Mouse (Mus musculus): ENCODE results near the gene Antxr2. TPM values are rescaled to one million over a fixed set of nuclear protein-coding genes. Genes with fewer than 3 reads are reported as not detected.

Gene Antxr2
- polyA plus RNA-seq, 1 experiment: 0.60 TPM

GRCm38 (mm10) chr5:97935140-97936129, 95.4 kb downstream of the Antxr2 start:
- peak in 1 of 2 experiments; percentile 32 for DNase-seq (ENCODE audit: extremely low spot score in 1 of 2, low spot score in 1 of 2)

DNA sequence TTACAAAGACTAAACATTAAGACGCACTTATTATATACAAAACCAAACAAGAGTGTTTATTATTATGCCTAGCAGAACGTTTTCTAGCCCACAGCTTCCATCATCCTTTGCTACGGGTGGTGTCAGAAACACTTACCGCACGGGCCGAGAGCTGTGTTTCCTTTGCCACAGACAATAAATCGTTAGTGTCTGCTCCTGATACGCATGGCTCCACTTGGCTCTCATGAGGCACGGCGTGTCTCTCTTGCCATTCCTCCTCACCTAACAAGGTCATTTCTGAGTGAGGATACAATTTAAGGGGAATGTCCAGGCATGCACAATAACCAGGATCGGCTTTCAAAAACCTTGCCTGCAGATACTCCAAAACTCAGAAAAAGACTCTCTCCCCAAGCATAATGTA, 113.2 kb downstream of the Antxr2 start:
- DNase-seq (ENCODE audit: extremely low spot score in 1 of 2, low spot score in 1 of 2): no peak

GRCm38 (mm10) chr5:97914890-97915289, 116.0 kb downstream of the Antxr2 start:
- DNase-seq (ENCODE audit: extremely low spot score in 1 of 2, low spot score in 1 of 2): no peak

- no peak for DNase-seq (ENCODE audit: extremely low spot score in 1 of 2, low spot score in 1 of 2)
These were observed 116.9 kb downstream of the Antxr2 start for GRCm38 (mm10) chr5:97913901-97914300.

GRCm38 (mm10) chr5:97907482-97907881, 123.4 kb downstream of the Antxr2 start:
- peak in 1 of 2 experiments; percentile 51 for DNase-seq (ENCODE audit: extremely low spot score in 1 of 2, low spot score in 1 of 2)

DNA sequence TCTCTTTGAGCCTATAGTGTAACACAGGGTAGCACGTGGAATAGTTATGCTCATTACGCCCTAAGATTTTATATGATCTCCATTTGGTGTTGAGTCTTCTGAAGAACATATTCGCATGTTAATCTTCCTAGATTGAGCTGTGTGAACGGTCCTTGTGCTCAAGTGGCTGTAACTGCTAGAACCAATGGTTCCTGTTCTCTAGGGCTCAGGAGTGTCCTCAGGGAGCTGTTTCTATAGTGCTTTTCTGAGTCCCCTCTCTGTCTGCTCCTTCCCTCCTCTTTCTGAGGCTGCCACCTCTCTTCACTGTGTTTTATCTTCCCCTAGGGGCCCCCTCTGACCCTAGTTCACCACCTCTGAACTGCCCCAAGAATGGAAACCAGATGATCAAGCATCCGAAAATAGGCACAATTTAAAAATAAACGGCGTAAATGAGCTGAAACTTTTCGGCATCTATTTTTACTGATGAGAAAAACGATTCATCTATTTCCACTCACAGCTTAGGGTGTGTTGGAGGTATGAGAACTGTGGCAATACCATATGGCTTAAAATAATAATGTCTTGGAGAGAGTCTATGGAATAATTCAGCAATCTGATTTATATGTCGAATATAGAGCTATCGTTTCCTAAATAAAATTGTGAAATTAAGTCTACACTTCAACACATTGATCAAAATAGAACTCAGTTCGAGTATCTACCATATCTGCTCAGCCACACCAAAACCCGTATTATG, 124.1 kb downstream of the Antxr2 start:
- peak in 1 of 2 experiments; percentile 35 for DNase-seq (ENCODE audit: extremely low spot score in 1 of 2, low spot score in 1 of 2)

DNA sequence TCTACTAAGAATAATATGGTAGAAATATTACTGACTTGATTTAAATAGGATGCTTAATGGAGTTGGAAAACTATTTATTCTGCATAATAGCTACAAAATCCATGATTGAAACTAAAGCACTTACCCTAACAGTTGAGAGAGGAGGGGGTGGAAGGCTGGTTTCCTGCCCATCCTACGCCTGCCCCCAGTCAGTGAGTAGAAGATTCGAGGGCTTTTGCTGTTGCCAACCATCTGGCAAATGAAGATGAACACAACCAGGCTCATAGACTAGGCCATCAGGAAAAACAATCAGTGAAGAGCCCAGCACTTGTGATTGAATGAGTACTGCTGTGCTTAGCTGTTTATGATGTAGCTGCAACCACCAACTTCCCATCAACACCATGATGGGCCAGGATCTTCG, 125.0 kb downstream of the Antxr2 start:
- no peak for DNase-seq (ENCODE audit: extremely low spot score in 1 of 2, low spot score in 1 of 2)

DNA sequence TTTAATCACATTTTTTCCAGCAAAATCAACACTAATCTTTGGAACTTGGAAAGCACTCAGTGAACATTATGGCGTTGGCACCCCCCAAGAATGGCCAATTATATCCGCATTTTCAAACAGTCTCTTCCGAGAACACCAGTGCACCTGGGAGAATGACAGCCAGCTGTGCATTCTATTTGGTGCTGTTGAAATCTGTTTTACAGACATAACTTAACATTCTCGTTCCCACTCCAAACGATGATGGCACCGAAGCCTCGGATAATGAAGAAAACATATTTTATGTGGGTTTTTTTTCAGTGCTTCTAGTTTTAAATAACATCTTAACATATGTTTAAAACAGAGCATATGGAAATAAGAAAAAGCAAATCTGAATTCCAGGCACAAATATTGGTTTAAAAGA, 129.7 kb downstream of the Antxr2 start:
- peak; percentile 42 to 60 for DNase-seq (ENCODE audit: extremely low spot score in 1 of 2, low spot score in 1 of 2)

DNA sequence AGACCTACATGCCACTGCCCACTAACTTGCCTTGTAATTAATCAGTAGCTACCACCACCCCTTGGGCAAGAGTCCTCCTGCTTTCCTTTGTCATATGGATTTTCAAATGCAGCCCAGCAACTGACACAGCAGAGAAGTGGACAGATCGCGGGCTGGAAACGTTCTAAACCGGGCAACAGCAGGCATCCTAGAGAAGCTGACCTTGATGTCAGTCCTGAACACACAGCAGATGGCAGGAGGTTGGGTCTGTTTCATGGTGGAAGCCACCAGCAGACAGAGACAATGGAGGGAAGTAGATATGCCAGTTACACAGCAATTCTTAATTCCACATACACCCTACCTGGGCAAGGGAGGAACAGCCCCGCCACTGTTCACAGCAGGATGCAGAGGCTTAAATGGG, 131.5 kb downstream of the Antxr2 start:
- no peak for DNase-seq (ENCODE audit: extremely low spot score in 1 of 2, low spot score in 1 of 2)

GRCm38 (mm10) chr5:97885427-97885826, 145.4 kb downstream of the Antxr2 start:
- DNase-seq (ENCODE audit: extremely low spot score in 1 of 2, low spot score in 1 of 2): no peak

- DNase-seq (ENCODE audit: extremely low spot score in 1 of 2, low spot score in 1 of 2): no peak
These were observed 146.7 kb downstream of the Antxr2 start for GRCm38 (mm10) chr5:97884110-97884509.

GRCm38 (mm10) chr5:97881421-97881820, 149.4 kb downstream of the Antxr2 start:
- no peak for DNase-seq (ENCODE audit: extremely low spot score in 1 of 2, low spot score in 1 of 2)

GRCm38 (mm10) chr5:97880115-97880514, 150.7 kb downstream of the Antxr2 start:
- no peak for DNase-seq (ENCODE audit: extremely low spot score in 1 of 2, low spot score in 1 of 2)

- no peak for DNase-seq (ENCODE audit: extremely low spot score in 1 of 2, low spot score in 1 of 2)
These were observed 152.0 kb downstream of the Antxr2 start for GRCm38 (mm10) chr5:97878871-97879270.

DNA sequence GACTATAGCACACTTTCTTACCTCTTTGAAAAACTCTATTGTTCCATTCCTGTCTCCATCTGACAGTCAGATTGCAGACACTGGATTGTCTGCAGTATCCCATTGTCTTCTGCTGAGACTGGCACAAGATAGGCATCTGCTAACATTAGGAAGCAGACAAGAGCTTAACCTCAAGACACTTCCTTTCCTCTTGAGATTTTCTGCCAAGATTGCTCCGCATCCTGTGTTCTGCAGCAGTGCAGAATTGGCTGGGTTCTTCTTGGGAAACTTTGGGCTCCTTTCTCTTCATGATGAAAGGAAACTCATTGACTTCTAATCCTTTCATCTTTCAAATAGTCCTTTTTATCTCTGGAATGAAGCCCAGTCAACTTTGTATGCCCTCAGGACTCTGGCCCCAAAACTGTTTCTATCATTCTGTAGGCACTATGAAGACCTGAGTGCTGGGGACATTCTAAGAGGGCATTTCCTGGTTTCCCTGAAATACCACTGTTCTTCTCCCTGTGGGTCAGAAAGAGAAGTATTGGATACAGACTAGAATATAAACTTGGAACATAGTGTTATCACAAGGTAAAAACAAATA, 152.5 kb downstream of the Antxr2 start:
- no peak for DNase-seq (ENCODE audit: extremely low spot score in 1 of 2, low spot score in 1 of 2)

- DNase-seq (ENCODE audit: extremely low spot score in 1 of 2, low spot score in 1 of 2): no peak
These were observed 153.9 kb downstream of the Antxr2 start for GRCm38 (mm10) chr5:97876895-97877294.

- no peak for DNase-seq (ENCODE audit: extremely low spot score in 1 of 2, low spot score in 1 of 2)
These were observed 162.9 kb downstream of the Antxr2 start for GRCm38 (mm10) chr5:97867921-97868320.

DNA sequence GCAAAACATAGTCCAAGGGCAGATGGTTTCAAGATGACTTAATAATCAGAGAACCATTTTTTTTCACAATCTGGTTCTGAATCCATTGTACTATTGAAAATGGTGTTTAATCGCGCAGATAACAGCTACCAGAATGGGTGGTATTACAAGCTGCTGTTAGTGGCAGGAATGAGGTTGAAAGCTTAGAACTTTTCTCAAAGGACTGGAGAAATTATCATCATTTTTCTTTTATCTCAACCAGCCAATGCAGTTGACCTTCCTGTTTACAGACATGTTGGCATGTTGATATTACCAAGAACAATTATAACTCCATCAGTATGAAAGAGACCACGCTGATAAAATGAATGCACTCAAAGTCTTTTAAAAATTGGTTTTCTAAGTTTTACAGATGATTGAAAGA, 163.9 kb downstream of the Antxr2 start:
- DNase-seq (ENCODE audit: extremely low spot score in 1 of 2, low spot score in 1 of 2): no peak

DNA sequence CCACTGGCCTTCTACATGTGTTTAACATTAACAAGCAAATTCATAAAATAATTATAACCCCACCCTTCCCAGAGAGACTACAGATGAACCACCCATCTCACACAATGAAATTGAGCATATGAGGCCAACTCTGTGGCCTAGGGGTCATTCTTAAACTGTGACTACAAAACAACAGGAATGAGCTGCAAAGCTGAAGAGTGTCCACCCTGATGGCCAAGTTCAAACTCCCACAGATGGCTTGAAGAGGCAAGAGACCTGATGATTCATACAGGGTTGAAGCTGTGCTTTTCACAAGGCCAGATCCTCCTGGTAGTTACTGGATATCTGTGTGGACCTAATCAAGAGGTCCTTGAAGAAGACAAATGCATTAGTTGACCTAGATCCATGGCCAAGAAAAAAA, 173.7 kb downstream of the Antxr2 start:
- no peak for DNase-seq (ENCODE audit: extremely low spot score in 1 of 2, low spot score in 1 of 2)

- DNase-seq (ENCODE audit: extremely low spot score in 1 of 2, low spot score in 1 of 2): peak in 1 of 2 experiments; percentile 58
These were observed 178.7 kb downstream of the Antxr2 start for GRCm38 (mm10) chr5:97851981-97852748.
